Mouse (Mus musculus) heart, embryonic 12.5 days (tissue): ENCODE data around the gene Fancd2. TPM values are rescaled to one million over a fixed set of nuclear protein-coding genes. Genes with fewer than 3 reads are reported as not detected.
A peak's percentile ranks its signal among the peaks of the same experiment; 100 is the strongest.

Experiments used
- ATAC-seq: fragments of 200-750 bp; cut with Nextera tagmentation; 2 replicates; pipeline ENCODE4 v1.8.0; 2017; ENCODE audit warnings: moderate TSS enrichment, moderate library complexity; ENCODE audit not compliant: insufficient number of reproducible peaks, low FRiP score
- H3K27ac ChIP-seq: fragments of 300-500 bp; sonication (generic); 2 replicates; pipeline ENCODE4 v1.5.1; 2016; ENCODE audit warnings: mild to moderate bottlenecking, moderate library complexity; ENCODE audit not compliant: poor library complexity, severe bottlenecking
- H3K27me3 ChIP-seq: fragments of 300-500 bp; sonication (generic); replicated peaks from 2 replicates; pipeline ENCODE4 v1.6.1; 2016; ENCODE audit warnings: mild to moderate bottlenecking, moderate library complexity
- H3K36me3 ChIP-seq: fragments of 300-500 bp; sonication (generic); 2 replicates; pipeline ENCODE4 v1.6.1; 2016; ENCODE audit warnings: mild to moderate bottlenecking, moderate library complexity
- H3K4me1 ChIP-seq: fragments of 300-500 bp; sonication (generic); replicated peaks from 2 replicates; pipeline ENCODE4 v1.6.1; 2016; ENCODE audit warnings: mild to moderate bottlenecking
- H3K4me2 ChIP-seq: fragments of 300-500 bp; sonication (generic); 2 replicates; pipeline ENCODE4 v1.6.1; 2016; ENCODE audit warnings: mild to moderate bottlenecking, moderate library complexity
- H3K4me3 ChIP-seq: fragments of 300-500 bp; sonication (generic); 2 replicates; pipeline ENCODE4 v1.5.1; 2016; ENCODE audit warnings: mild to moderate bottlenecking
- H3K9ac ChIP-seq: fragments of 300-500 bp; sonication (generic); 2 replicates; pipeline ENCODE4 v1.6.1; 2016; ENCODE audit warnings: mild to moderate bottlenecking, moderate library complexity
- H3K9me3 ChIP-seq: fragments of 300-500 bp; sonication (generic); replicated peaks from 2 replicates; pipeline ENCODE4 v1.6.1; 2016; ENCODE audit warnings: mild to moderate bottlenecking, moderate library complexity
- WGBS: fragments of 180-500 bp; shearing (Covaris S2); methylation state at CpG from one replicate; pipeline ENCODE4 v1.1.7; 2016; 5-methylcytosine and 5-hydroxymethylcytosine counted together
- polyA plus RNA-seq: library from polyadenylated mRNA; unstranded; fragments of >200 nt; fragmentation: Nextera tagmentation; extraction: Ambion mirVana; gene quantifications from 2 replicates; pipeline ENCODE4 v1.2.1, GENCODE M21; 2016

Fancd2 gene
- polyA plus RNA-seq, 1 experiment from 2014 or later = 12.1 TPM

DNA sequence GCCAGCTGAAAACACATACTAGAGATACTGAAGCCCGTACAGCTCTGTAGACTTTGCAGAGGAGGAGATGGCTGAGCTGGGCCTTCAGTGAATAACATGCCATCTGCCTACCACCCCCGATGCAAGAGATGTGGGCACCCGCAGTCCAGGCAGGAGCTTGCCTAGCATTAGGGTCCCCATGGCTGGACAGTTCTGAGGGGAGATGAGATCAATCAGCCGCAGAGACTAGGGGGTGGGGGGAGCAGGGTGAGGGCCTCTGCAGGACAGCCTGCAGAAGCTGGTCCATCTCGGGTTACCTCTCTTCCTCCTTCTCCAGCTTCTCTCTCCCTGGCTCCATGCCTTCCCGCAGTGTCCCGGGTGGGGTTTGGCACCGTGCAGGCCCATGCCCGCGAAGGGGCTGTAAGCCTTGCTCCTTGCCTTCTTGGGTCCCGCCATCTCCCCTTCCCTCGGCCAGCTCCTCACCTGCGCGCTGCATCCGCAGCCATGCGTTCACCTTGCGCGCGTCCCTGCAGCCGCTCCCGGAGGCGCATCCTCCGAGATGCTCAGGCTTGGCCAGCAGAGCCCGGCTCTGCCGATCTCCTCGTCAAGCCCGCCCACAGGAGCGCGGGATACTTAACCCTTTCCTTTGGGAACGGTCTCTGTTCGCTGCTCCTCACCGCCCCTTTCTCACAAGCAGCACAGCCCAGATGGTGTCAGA is 29.9 kb upstream of the Fancd2 start, which contains the start of gene Prrt3:
Gene Prrt3 (minus strand): TSS at position 544 of the 697 bp plus-strand sequence.
- peak within 1 kb of the TSS; percentile 66 for H3K4me2 ChIP-seq
- H3K4me1 ChIP-seq = peaks cover 6% of the 10 kb centered on the region
- peak within 1 kb of the TSS; percentile 13; the same call in 1 of the 2 replicates for H3K9ac ChIP-seq
- H3K27me3 ChIP-seq = peaks cover 58% of the 10 kb centered on the region
- peaks cover 6% of the 10 kb centered on the region; the same call in 1 of the 2 replicates for H3K9me3 ChIP-seq
- no peaks in the 10 kb centered on the region for H3K36me3 ChIP-seq
- H3K27ac ChIP-seq = no peak within 1 kb of the TSS
- H3K4me3 ChIP-seq = peak within 1 kb of the TSS; percentile 30
- ATAC-seq = no peak; the same call in 1 of the 2 replicates
- 3% methylated on average over 32 of the region's 32 CpGs for WGBS

- H3K27ac ChIP-seq = no peak overlapping the region
- H3K4me1 ChIP-seq = peaks cover 6% of the 10 kb centered on the region
- ATAC-seq = no peak
- H3K4me3 ChIP-seq = no peak overlapping the region
- WGBS = 60% methylated on average over 2 of the region's 2 CpGs
- H3K27me3 ChIP-seq = peaks cover 45% of the 10 kb centered on the region
- peaks cover 6% of the 10 kb centered on the region; the same call in 1 of the 2 replicates for H3K9me3 ChIP-seq
- H3K36me3 ChIP-seq = no peaks in the 10 kb centered on the region
- no peak overlapping the region for H3K4me2 ChIP-seq
- H3K9ac ChIP-seq = no peak overlapping the region
These were observed 28.7 kb upstream of the Fancd2 start for GRCm38 (mm10) chr6:113502801-113503200.

GRCm38 (mm10) chr6:113505689-113506088 is 25.8 kb upstream of the Fancd2 start:
- Histone ChIP-seq H3K4me1 (peaks cover 14% of the 10 kb centered on the region), H3K4me3 (no peak overlapping the region), H3K9ac (no peak overlapping the region), H3K27me3 (peaks cover 25% of the 10 kb centered on the region), H3K9me3 (peaks cover 6% of the 10 kb centered on the region; the same call in 1 of the 2 replicates), H3K27ac (no peak overlapping the region), H3K36me3 (no peaks in the 10 kb centered on the region), H3K4me2 (no peak overlapping the region)
- no peak for ATAC-seq
- WGBS = 94% methylated on average over 1 of the region's 1 CpGs

- no peak for ATAC-seq
- no peak overlapping the region for H3K9ac ChIP-seq
- no peak overlapping the region for H3K27ac ChIP-seq
These were observed 24.4 kb upstream of the Fancd2 start for GRCm38 (mm10) chr6:113507130-113507529.

GRCm38 (mm10) chr6:113508272-113508946 is 23.1 kb upstream of the Fancd2 start:
- H3K27me3 ChIP-seq = no peaks in the 10 kb centered on the region
- H3K4me3 ChIP-seq = no peak overlapping the region
- H3K9ac ChIP-seq = no peak overlapping the region
- H3K36me3 ChIP-seq = peaks cover 8% of the 10 kb centered on the region
- peaks cover 8% of the 10 kb centered on the region; the same call in 1 of the 2 replicates for H3K4me1 ChIP-seq
- no peak overlapping the region for H3K27ac ChIP-seq
- H3K9me3 ChIP-seq = 0 out of 2 replicates have a peak, but pooled peaks cover under 1% of the 10 kb centered on the region
- H3K4me2 ChIP-seq = no peak overlapping the region
- 55% methylated on average over 7 of the region's 7 CpGs for WGBS
- no peak for ATAC-seq

More at GRCm38 (mm10) chr6:113507130-113507529, 24.4 kb upstream of the Fancd2 start:
- Histone ChIP-seq H3K9me3 (peaks cover 6% of the 10 kb centered on the region; the same call in 1 of the 2 replicates), H3K4me2 (no peak overlapping the region), H3K4me3 (no peak overlapping the region), H3K27me3 (peaks cover 11% of the 10 kb centered on the region), H3K4me1 (peaks cover 8% of the 10 kb centered on the region; the same call in 1 of the 2 replicates), H3K36me3 (no peaks in the 10 kb centered on the region)

- H3K9me3 ChIP-seq = 0 out of 2 replicates have a peak, but pooled peaks cover 1% of the 10 kb centered on the region
- ATAC-seq = no peak
- H3K27ac ChIP-seq = no peak overlapping the region
- WGBS = 55% methylated on average over 5 of the region's 5 CpGs
- no peak overlapping the region for H3K4me2 ChIP-seq
- H3K36me3 ChIP-seq = peaks cover 13% of the 10 kb centered on the region
- no peaks in the 10 kb centered on the region for H3K27me3 ChIP-seq
- H3K4me1 ChIP-seq = peaks cover 8% of the 10 kb centered on the region; the same call in 1 of the 2 replicates
- no peak overlapping the region for H3K4me3 ChIP-seq
- no peak overlapping the region for H3K9ac ChIP-seq
These were observed 22.6 kb upstream of the Fancd2 start for GRCm38 (mm10) chr6:113508947-113509280.

DNA sequence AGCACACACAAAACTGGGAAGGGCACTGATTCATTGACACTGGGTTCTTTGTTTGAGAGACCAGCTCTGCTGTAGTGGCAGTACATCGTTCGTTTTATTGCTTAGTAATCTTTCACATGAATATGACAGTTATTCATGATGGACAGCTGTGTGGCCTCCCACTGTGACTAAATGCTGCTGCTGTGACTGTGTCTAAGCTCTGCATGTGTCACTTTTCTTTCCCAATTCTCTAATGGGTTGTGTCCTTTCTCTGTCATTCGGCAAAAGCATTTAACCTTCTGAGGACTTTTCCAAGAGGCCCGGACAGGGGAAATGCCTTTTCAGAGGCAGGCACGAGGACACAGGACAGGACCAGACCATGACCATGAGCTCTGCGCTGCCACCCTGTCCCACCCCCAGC is 17.5 kb upstream of the Fancd2 start:
- Histone ChIP-seq H3K27ac (no peak overlapping the region), H3K4me1 (no peaks in the 10 kb centered on the region), H3K36me3 (peaks cover 62% of the 10 kb centered on the region), H3K9me3 (peaks cover 8% of the 10 kb centered on the region; the same call in 1 of the 2 replicates), H3K27me3 (no peaks in the 10 kb centered on the region), H3K4me2 (no peak overlapping the region), H3K9ac (no peak overlapping the region), H3K4me3 (no peak overlapping the region)
- WGBS = 92% methylated on average over 6 of the region's 6 CpGs
- no peak for ATAC-seq

GRCm38 (mm10) chr6:113514600-113514999 is 16.9 kb upstream of the Fancd2 start:
- no peak for ATAC-seq
- peaks cover 68% of the 10 kb centered on the region for H3K36me3 ChIP-seq
- H3K9me3 ChIP-seq = peaks cover 8% of the 10 kb centered on the region; the same call in 1 of the 2 replicates
- no peaks in the 10 kb centered on the region for H3K4me1 ChIP-seq
- no peak overlapping the region for H3K4me3 ChIP-seq
- 91% methylated on average over 3 of the region's 3 CpGs for WGBS
- H3K27ac ChIP-seq = no peak overlapping the region
- no peak overlapping the region for H3K9ac ChIP-seq
- no peak overlapping the region for H3K4me2 ChIP-seq
- H3K27me3 ChIP-seq = no peaks in the 10 kb centered on the region

GRCm38 (mm10) chr6:113517434-113518080 is 13.9 kb upstream of the Fancd2 start:
- Histone ChIP-seq H3K36me3 (peaks cover 97% of the 10 kb centered on the region), H3K27me3 (no peaks in the 10 kb centered on the region), H3K4me3 (no peak overlapping the region), H3K27ac (no peak overlapping the region), H3K9me3 (peaks cover 8% of the 10 kb centered on the region; the same call in 1 of the 2 replicates), H3K4me2 (no peak overlapping the region), H3K4me1 (no peaks in the 10 kb centered on the region), H3K9ac (no peak overlapping the region)
- ATAC-seq = no peak
- WGBS = 93% methylated on average over 8 of the region's 8 CpGs

DNA sequence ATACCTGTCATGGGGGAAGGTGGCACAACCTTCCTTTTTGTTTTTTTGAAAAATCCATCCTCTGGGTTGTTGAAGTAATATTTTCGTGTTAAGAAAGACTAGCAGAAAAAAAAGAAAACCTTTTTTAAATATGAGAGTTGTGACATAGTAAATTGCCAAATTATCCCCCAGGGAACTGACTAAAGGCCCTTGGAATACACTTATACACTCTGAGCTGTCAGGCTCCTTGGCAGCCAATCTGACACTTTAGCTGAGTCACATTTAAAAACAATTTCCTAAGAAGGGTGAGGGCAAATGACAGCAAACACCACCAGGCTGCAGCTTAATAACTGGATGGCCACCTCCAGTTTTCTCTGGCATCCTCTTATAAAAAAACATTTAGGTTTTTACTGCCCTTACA is 9.2 kb upstream of the Fancd2 start:
- H3K36me3 ChIP-seq = peaks cover 75% of the 10 kb centered on the region
- no peaks in the 10 kb centered on the region for H3K27me3 ChIP-seq
- ATAC-seq = no peak
- H3K4me2 ChIP-seq = no peak overlapping the region
- H3K4me3 ChIP-seq = no peak overlapping the region
- no peaks in the 10 kb centered on the region for H3K9me3 ChIP-seq
- 84% methylated on average over 1 of the region's 1 CpGs for WGBS
- no peaks in the 10 kb centered on the region for H3K4me1 ChIP-seq
- no peak overlapping the region for H3K27ac ChIP-seq
- no peak overlapping the region for H3K9ac ChIP-seq

- Histone ChIP-seq H3K27me3 (no peaks in the 10 kb centered on the region), H3K36me3 (peaks cover 70% of the 10 kb centered on the region), H3K9me3 (no peaks in the 10 kb centered on the region), H3K27ac (no peak overlapping the region), H3K9ac (no peak overlapping the region), H3K4me3 (no peak overlapping the region), H3K4me1 (no peaks in the 10 kb centered on the region), H3K4me2 (no peak overlapping the region)
- 74% methylated on average over 8 of the region's 8 CpGs for WGBS
- ATAC-seq = no peak
These were observed 8.1 kb upstream of the Fancd2 start for GRCm38 (mm10) chr6:113523420-113523819.
